Mouse (Mus musculus) bone marrow macrophage, adult 2 months (primary cell): Measurements from ENCODE around the gene Add1.

ENCODE experiments used
- CTCF ChIP-seq: IDR thresholded peaks from 2 replicates; pipeline ENCODE4 v1.5.1; 2012; ENCODE audit warnings: low read depth, mild to moderate bottlenecking, low read length, moderate library complexity
- POLR2A ChIP-seq: IDR thresholded peaks from 2 replicates; pipeline ENCODE4 v1.6.1; 2012; ENCODE audit warnings: mild to moderate bottlenecking, low read depth, low read length, borderline replicate concordance

DNA sequence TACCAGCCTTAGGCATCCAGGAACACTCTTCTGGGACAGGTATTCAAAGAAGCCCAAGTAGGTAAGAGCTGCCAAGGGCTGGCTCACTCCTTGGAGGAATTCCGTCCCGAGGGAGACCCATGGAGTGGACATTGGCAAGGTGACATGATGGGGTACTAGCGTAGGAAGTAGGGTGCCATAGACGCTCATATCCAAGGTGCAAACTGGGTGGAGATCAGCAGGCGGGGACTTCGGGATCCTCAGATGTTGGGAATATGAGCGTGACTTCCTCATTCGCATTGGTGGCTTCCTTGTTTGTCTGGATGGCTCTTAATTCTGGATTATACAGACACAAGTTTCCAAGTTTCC, 24.4 kb upstream of the Add1 start:
- TF ChIP-seq CTCF, result no peak
- no peak for TF ChIP-seq POLR2A
